Mouse (Mus musculus): ENCODE results near the gene Rbpj.

- TF ChIP-seq CTCF (IDR thresholded peaks at IDR 0.05; ENCODE audit: low read depth): no peak
- TF ChIP-seq EP300 (optimal IDR thresholded peaks at IDR 0.05): no peak
Observed at GRCm38 (mm10) chr5:53607230-53607996, 141.5 kb downstream of the Rbpj start.

Measured in stomach, postnatal 0 days (tissue).